Mouse (Mus musculus): ENCODE results near the gene Fam120a. TPM values are rescaled to one million over a fixed set of nuclear protein-coding genes. Genes with fewer than 3 reads are reported as not detected.
A peak's percentile ranks its signal among the peaks of the same experiment; 100 is the strongest.

The Fam120a gene
- 100 to 1,000 TPM; 182 to 184 TPM for total RNA-seq (2021)
- long read RNA-seq, experiment 1, full-length matches to known transcripts, result 2 of 35 reads
- long read RNA-seq, experiment 1, partial matches to known transcripts, result 31 of 35 reads
- long read RNA-seq, experiment 1, other reads (novel, unspliced or antisense), result 2 of 35 reads
- long read RNA-seq, experiment 2, full-length matches to known transcripts, result 4 of 12 reads
- long read RNA-seq, experiment 2, partial matches to known transcripts, result 6 of 12 reads
- long read RNA-seq, experiment 2, other reads (novel, unspliced or antisense), result 2 of 12 reads

- DNase-seq, result peak; percentile 89 to 93
These were observed at the start of gene Fam120a for GRCm38 (mm10) chr13:48967956-48968749. Fam120a (minus strand) TSS chr13:48968017.

DNA sequence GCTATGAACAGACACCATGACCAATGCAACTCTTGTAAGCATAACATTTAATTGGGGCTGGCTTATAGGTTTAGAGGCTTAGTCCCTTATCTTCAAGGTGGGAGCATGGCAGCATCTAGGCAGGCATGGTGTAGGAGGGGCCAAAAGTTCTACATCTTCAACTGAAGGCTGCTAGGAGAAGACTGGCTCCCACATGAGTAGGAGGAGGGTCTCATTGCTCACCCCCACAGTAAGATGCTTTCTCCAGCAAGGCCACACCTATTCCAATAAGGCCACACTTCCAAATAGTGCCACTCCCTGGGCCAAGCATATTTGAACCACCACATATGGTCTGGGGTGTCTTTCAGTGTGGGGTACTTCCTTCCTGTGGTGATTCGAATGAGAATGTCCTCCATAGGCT is 49.6 kb upstream of the Fam120a start:
- DNase-seq, result no peak

GRCm38 (mm10) chr13:49016311-49016761 is 48.5 kb upstream of the Fam120a start:
- DNase-seq, result peak; percentile 57 to 58

GRCm38 (mm10) chr13:49015366-49016306 is 47.8 kb upstream of the Fam120a start:
- no peak for DNase-seq

GRCm38 (mm10) chr13:49013206-49013794 is 45.5 kb upstream of the Fam120a start:
- DNase-seq, result no peak

GRCm38 (mm10) chr13:49001691-49002090 is 33.9 kb upstream of the Fam120a start:
- DNase-seq, result peak; percentile 84 to 85

- DNase-seq, result peak; percentile 44 to 74
These were observed 30.8 kb upstream of the Fam120a start for GRCm38 (mm10) chr13:48998591-48998990.

GRCm38 (mm10) chr13:48996731-48997130 is 28.9 kb upstream of the Fam120a start:
- DNase-seq, result no peak

DNA sequence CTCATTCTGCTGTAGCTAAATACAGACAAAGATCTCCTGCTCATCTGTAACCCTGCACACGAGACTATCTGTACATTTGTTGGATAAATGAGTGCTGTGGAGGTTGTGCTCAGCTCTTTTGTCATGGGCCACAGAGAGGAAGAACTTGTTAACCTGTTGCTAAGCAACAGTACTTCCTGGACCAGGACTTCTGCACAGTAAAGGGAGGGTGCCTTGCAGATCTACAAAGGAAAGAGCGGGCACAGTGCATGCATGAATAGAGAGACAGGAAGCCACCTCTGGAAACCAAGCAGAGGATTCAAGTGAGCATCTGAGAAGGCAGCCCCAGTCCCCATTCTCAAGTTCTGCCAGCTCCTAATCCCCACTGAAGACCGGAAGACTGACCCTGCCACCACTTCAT is 27.1 kb upstream of the Fam120a start:
- no peak for DNase-seq

DNA sequence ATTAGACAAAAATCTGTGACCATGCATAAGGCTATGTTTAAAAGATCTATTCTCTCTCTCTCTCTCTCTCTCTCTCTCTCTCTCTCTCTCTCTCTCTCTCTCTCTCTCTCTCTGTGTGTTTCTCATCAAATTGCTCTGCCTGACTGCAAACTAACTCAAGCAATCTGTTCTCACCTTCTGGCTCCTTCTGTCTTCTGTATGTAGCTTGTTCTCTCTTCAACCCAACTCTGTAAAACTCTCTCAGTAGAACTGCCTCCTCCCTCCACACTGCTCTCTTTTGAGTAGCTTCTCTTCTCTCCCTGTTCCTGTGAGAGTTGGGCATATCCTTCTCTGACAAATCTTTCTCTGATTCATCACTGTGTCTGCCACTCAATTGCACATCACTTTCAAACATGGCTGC is 25.1 kb upstream of the Fam120a start:
- no peak for DNase-seq

DNA sequence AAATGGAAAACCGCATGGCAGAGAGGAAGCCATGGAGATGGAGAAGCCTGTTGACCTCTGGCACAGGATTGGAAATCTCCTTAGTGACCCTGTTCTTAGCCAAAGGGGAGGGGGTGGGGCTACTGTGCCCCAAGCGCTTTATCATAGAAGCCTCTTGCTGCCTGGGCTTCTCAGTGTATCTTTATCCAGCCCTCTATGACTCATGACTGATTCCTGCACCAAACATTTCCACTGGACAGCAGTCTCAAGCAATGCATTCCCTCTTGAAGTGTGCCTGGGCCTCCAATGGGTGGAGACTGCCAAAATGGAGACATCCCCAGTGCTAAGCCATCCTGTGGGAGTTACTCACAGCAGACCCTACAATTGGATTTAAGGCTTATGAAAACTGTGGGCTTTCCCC is 22.3 kb upstream of the Fam120a start:
- peak in 1 of 2 experiments; percentile 14 for DNase-seq

DNA sequence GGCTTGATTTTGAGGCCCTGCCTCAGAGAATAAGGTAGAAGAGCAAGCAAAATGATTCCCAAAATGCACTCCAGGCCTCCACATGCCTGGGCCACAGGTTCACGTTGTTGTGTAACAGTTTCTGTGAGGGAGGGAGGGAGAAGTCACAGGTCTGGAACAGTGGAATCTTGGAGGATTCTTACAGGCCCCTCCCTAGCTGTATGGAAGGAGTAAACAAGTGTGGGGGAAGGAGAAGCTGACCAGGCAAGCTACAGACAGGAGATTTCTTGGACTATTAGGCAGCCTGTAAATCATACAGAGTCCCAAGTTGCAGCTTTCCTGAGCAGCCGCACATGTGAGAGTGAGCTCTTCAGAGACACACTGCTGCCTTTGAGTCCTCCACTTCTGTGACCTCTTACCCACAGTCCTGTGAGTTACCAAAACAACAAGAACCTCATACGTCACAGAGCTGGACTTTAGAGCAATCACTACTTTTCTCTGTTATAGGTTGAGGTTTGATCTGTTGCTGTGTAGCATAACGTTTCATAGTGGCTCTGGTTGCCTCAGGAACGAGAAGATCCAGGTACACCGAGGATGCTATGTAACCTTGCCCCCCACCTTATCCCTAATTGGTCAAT is 14.8 kb upstream of the Fam120a start:
- no peak for DNase-seq

GRCm38 (mm10) chr13:48979069-48979468 is 11.3 kb upstream of the Fam120a start:
- DNase-seq, result no peak

- DNase-seq, result peak; percentile 32 to 56
These were observed 10.0 kb upstream of the Fam120a start for GRCm38 (mm10) chr13:48977858-48978257.

DNA sequence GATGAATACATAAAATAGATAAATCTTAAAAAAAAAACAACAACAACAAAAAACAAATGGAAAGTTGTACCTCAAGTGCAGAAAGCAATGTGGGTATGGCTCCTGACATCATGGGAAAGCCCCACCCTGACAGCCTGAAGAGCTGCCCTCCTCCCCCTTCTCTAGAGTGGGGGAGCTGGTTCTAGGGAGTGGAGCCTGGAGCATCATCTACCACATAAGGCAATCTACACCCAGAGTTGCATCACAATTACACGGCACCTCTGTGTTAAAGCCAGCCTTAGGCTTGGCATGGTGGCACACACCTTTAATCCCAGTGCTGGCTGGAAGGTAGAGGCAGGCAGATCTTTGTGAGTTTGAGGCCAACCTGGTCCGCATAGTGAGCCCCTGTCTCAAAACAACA is 6.9 kb upstream of the Fam120a start:
- no peak for DNase-seq

GRCm38 (mm10) chr13:48974266-48974665 is 6.4 kb upstream of the Fam120a start:
- no peak for DNase-seq

DNA sequence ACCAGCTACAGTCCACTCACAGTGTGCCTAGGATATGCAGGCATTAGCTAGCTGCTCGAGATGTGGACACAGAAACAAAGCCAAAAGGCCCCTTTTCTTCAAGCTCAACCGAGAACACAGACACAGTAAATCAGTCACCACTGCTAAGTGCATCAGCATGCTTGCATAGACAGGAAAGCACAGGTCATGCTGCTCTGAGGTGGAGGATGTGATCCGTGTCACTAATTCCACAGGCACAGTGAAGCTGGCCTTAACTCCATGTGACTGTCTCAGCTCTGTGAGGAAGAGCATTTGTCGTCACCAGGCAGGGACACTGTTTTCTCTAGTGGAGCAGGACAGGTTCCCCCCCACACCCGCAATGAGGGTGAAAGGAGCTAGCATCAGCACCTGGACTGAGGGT is 5.4 kb upstream of the Fam120a start:
- DNase-seq, result no peak

- peak; percentile 50 to 55 for DNase-seq
These were observed 3.2 kb upstream of the Fam120a start for GRCm38 (mm10) chr13:48971033-48971432.

DNA sequence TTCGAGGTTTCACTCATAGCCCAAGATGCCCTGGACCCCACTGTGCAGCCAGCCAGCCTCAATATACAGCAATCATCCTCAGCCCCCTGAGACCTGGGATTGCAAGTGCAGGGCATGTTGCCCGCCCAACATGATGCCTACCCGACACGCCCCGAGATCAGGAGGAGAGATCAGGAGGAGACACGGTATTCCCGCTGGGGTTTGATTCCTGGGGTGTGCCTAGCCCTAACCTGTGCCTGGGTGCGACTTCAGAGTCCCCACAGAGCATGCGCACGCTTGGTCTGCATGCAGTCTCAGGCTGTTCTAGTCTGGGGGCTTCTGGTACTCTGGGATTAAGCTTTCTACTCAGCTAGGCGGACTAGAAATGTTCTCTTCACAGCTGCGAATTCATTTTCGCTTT is 2.7 kb upstream of the Fam120a start:
- no peak for DNase-seq

- DNase-seq, result no peak
These were observed 902 bp upstream of the Fam120a start for GRCm38 (mm10) chr13:48968750-48969088.

Measured in adrenal gland, postnatal 36 days (tissue).